Mouse (Mus musculus): ENCODE measurements at regions not wholly inside any gene's neighbourhood (a gene's known extent, or its start where the extent isn't known, plus 50 kb on each side); places are given as distances from the start of the nearest gene placed in this dataset.

DNA sequence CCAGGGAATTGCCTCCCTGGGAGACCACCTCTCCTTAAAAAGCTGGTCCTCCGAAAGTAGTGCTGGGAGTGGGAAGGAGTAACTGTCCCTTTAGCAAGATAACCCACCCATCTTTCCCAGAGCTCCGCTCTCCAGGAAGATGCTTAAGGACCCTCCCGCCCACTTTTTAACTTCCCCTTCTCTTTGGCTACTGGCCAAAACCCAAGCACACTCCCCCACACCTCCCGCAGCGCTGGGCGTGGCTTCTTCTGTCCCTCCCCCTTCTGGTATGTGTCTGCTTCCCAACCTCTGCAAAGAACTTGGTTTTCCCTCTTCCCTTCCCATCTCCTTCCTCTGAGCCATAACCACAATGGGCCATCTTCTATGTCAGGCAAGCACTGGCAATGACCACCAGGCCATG is 85.4 kb downstream of the Rpap3 start:
- H3K36me3 ChIP-seq (ENCODE audit: insufficient read depth, low read length) = no peaks in the 10 kb centered on the region
- ATAC-seq (ENCODE audit: low FRiP score) (no peak), DNase-seq (ENCODE audit: low spot score) (no peak)
- H3K4me2 ChIP-seq (ENCODE audit: low read depth, low read length, poor library complexity, severe bottlenecking) = no peak overlapping the region
- H3K27me3 ChIP-seq (ENCODE audit: insufficient read depth, low read length) = no peaks in the 10 kb centered on the region
- 80% methylated on average over 6 of the region's 6 CpGs for WGBS
- no peak for TF ChIP-seq CTCF (IDR thresholded peaks at IDR 0.05)
- no peak overlapping the region for H3K4me3 ChIP-seq (ENCODE audit: low read depth, low read length)
- no peaks in the 10 kb centered on the region for H3K9me3 ChIP-seq (ENCODE audit: low read length)
- no peak overlapping the region for H3K9ac ChIP-seq (replicated peaks; ENCODE audit: low read length, poor library complexity, severe bottlenecking)
- H3K4me1 ChIP-seq (ENCODE audit: insufficient read depth, low read length) = no peaks in the 10 kb centered on the region
- H3K27ac ChIP-seq (ENCODE audit: low read depth, low read length) = no peak overlapping the region

DNA sequence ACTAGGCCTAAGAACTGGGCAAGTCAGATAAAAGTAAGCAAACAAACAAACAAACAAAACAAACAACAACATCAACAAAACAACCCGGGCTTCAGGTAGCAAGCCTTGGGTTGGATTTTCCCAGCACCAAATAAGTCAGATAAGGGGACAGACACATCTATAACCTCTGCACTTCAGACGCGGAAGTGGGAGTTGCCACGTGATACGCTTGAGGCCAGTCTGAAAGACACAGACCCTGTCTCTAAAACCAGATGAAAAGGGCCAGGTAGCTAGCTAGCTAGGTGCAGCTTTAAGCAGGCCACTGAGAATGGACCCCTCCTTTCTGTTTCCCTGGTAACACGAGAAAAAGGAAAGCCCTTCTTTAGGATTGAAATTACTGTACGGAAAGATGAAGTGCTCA is 85.9 kb downstream of the Rpap3 start:
- Histone ChIP-seq H3K27me3 (ENCODE audit: insufficient read depth, low read length) (no peaks in the 10 kb centered on the region), H3K36me3 (ENCODE audit: insufficient read depth, low read length) (no peaks in the 10 kb centered on the region), H3K9ac (replicated peaks; ENCODE audit: low read length, poor library complexity, severe bottlenecking) (no peak overlapping the region), H3K27ac (ENCODE audit: low read depth, low read length) (no peak overlapping the region), H3K4me3 (ENCODE audit: low read depth, low read length) (no peak overlapping the region), H3K9me3 (ENCODE audit: low read length) (no peaks in the 10 kb centered on the region), H3K4me2 (ENCODE audit: low read depth, low read length, poor library complexity, severe bottlenecking) (no peak overlapping the region), H3K4me1 (ENCODE audit: insufficient read depth, low read length) (no peaks in the 10 kb centered on the region)
- DNase-seq (ENCODE audit: low spot score) (no peak), ATAC-seq (ENCODE audit: low FRiP score) (no peak)
- WGBS = 74% methylated on average over 7 of the region's 7 CpGs
- TF ChIP-seq CTCF (IDR thresholded peaks at IDR 0.05) = no peak

DNA sequence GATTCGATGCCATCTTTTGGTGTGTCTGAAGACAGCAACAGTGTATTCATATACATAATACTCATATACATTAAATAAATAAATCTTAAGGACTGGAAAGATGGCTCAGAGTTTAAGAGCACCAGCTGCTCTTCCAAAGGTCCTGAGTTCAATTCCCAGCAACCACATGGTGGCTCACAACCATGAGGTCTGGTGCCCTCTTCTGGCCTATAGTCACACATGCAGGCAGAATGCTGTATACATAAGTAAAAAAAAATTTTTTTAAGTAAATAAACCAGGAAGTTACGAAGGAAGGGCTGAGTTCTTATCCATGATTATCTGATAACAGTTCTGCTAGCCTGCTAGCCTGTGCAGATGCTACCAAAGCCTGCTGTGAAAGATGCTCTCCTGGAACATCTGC is 93.3 kb downstream of the Rpap3 start:
- H3K9ac ChIP-seq (replicated peaks; ENCODE audit: low read length, poor library complexity, severe bottlenecking) = no peak overlapping the region
- H3K36me3 ChIP-seq (ENCODE audit: insufficient read depth, low read length) = no peaks in the 10 kb centered on the region
- no peak for DNase-seq (ENCODE audit: low spot score)
- no peaks in the 10 kb centered on the region for H3K9me3 ChIP-seq (ENCODE audit: low read length)
- H3K4me3 ChIP-seq (ENCODE audit: low read depth, low read length) = no peak overlapping the region
- ATAC-seq (ENCODE audit: low FRiP score) = no peak
- peak; percentile 49 for TF ChIP-seq CTCF (IDR thresholded peaks at IDR 0.05)
- no peaks in the 10 kb centered on the region for H3K4me1 ChIP-seq (ENCODE audit: insufficient read depth, low read length)
- H3K27ac ChIP-seq (ENCODE audit: low read depth, low read length) = no peak overlapping the region
- no peaks in the 10 kb centered on the region for H3K27me3 ChIP-seq (ENCODE audit: insufficient read depth, low read length)
- no peak overlapping the region for H3K4me2 ChIP-seq (ENCODE audit: low read depth, low read length, poor library complexity, severe bottlenecking)
- WGBS = 91% methylated on average over 2 of the region's 2 CpGs

DNA sequence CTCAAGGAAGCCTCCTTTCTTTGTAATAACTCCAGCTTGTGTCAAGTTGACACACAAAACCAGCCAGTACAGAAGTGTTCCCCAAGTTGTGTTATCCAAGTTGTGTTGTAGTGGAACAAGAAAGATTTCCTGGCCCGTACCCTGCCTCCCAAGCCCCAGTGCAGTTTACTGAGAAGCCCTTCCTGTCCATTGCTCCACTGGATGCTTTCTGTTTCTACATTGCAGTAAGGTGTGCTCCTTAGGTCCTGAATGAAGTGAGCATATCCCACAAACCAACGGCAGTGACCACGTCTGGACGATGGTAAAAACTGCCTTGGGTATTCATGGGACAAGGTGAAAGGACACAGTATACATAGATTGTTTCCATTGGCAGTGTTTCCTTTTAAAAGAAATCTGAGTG is 94.9 kb downstream of the Rpap3 start:
- H3K4me3 ChIP-seq (ENCODE audit: low read depth, low read length) = no peak overlapping the region
- no peak overlapping the region for H3K27ac ChIP-seq (ENCODE audit: low read depth, low read length)
- WGBS = 94% methylated on average over 4 of the region's 4 CpGs
- DNase-seq (ENCODE audit: low spot score) (no peak), ATAC-seq (ENCODE audit: low FRiP score) (no peak)
- TF ChIP-seq CTCF (IDR thresholded peaks at IDR 0.05) = no peak
- no peaks in the 10 kb centered on the region for H3K27me3 ChIP-seq (ENCODE audit: insufficient read depth, low read length)
- no peaks in the 10 kb centered on the region for H3K36me3 ChIP-seq (ENCODE audit: insufficient read depth, low read length)
- peaks cover 5% of the 10 kb centered on the region for H3K4me1 ChIP-seq (ENCODE audit: insufficient read depth, low read length)
- no peaks in the 10 kb centered on the region for H3K9me3 ChIP-seq (ENCODE audit: low read length)
- no peak overlapping the region for H3K9ac ChIP-seq (replicated peaks; ENCODE audit: low read length, poor library complexity, severe bottlenecking)
- H3K4me2 ChIP-seq (ENCODE audit: low read depth, low read length, poor library complexity, severe bottlenecking) = no peak overlapping the region

- no peak overlapping the region for H3K4me3 ChIP-seq (ENCODE audit: low read depth, low read length)
- no peaks in the 10 kb centered on the region for H3K36me3 ChIP-seq (ENCODE audit: insufficient read depth, low read length)
- no peak overlapping the region for H3K4me2 ChIP-seq (ENCODE audit: low read depth, low read length, poor library complexity, severe bottlenecking)
- H3K27me3 ChIP-seq (ENCODE audit: insufficient read depth, low read length) = no peaks in the 10 kb centered on the region
- no peak for ATAC-seq (ENCODE audit: low FRiP score)
- DNase-seq (ENCODE audit: low spot score) = no peak
- no peaks in the 10 kb centered on the region for H3K9me3 ChIP-seq (ENCODE audit: low read length)
- TF ChIP-seq CTCF (IDR thresholded peaks at IDR 0.05) = no peak
- H3K4me1 ChIP-seq (ENCODE audit: insufficient read depth, low read length) = peaks cover 6% of the 10 kb centered on the region
- H3K9ac ChIP-seq (replicated peaks; ENCODE audit: low read length, poor library complexity, severe bottlenecking) = no peak overlapping the region
- 32% methylated on average over 7 of the region's 7 CpGs for WGBS
- 0 out of 2 replicates have a peak overlapping the region, but pooled peaks have one; percentile 18 for H3K27ac ChIP-seq (ENCODE audit: low read depth, low read length)
Observed at GRCm38 (mm10) chr15:97609496-97609895, 96.1 kb downstream of the Rpap3 start.

- no peaks in the 10 kb centered on the region for H3K9me3 ChIP-seq (ENCODE audit: low read length)
- no peak overlapping the region for H3K4me2 ChIP-seq (ENCODE audit: low read depth, low read length, poor library complexity, severe bottlenecking)
- peaks cover 6% of the 10 kb centered on the region for H3K4me1 ChIP-seq (ENCODE audit: insufficient read depth, low read length)
- H3K27me3 ChIP-seq (ENCODE audit: insufficient read depth, low read length) = no peaks in the 10 kb centered on the region
- H3K9ac ChIP-seq (replicated peaks; ENCODE audit: low read length, poor library complexity, severe bottlenecking) = no peak overlapping the region
- 81% methylated on average over 7 of the region's 7 CpGs for WGBS
- no peak for TF ChIP-seq CTCF (IDR thresholded peaks at IDR 0.05)
- no peak overlapping the region for H3K27ac ChIP-seq (ENCODE audit: low read depth, low read length)
- no peak for ATAC-seq (ENCODE audit: low FRiP score)
- no peak overlapping the region for H3K4me3 ChIP-seq (ENCODE audit: low read depth, low read length)
- DNase-seq (ENCODE audit: low spot score) = no peak
- no peaks in the 10 kb centered on the region for H3K36me3 ChIP-seq (ENCODE audit: insufficient read depth, low read length)
Observed at GRCm38 (mm10) chr15:97608651-97609050, 97.0 kb downstream of the Rpap3 start.
